Mouse (Mus musculus): ENCODE measurements around the gene Epb41l2.

DNA sequence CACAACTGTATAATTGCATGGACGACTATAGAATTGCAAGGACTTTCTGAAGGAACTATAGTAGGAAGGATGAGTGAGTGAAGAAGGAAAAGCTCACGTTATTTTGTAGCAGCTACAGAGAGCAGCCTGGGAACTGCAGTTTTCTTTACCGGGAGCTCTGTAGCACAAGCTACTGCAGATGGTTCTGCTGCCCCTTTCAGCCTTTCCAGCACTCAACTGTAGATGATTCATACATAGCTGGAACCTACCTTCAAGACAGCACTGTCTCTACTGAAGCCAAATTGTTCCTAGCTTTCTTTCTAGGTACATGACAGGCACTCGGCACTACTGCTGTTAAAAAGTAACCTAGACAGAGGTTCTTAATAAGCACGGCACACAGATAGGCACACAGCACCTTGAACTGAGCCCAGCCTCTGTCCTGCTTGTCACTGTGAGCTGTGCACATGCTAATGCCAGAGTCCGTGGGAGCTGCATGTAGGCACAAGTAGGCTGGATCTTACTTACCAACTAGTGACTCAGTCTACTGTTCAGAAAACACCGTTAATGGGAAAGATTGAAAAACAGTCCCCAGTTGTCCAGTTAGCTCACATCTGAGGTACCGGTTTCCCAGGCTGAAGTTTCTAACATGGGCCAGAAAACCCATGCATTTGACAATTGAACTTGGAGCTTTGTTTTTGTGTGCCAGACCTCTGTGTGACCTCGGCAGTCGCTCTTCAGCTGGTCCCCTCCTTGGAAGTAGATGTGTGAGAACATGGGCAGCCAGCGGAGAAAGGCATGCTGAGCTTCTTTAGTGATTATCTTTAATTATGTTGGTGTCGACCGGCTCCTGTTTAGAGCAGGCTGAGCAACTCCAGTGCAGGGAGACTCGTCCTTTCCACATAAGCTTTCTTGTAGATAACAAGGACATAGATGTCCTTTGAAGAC lies 38.4 kb downstream of the Epb41l2 start:
- no peak for TF ChIP-seq CTCF (IDR thresholded peaks at IDR 0.05; ENCODE audit: borderline replicate concordance, insufficient read depth, low read depth, low read length)
- no peak for TF ChIP-seq POLR2A (IDR thresholded peaks at IDR 0.05; ENCODE audit: borderline replicate concordance, insufficient read depth, low read length)
